Mouse (Mus musculus): ENCODE results near the gene Specc1. TPM values are rescaled to one million over a fixed set of nuclear protein-coding genes. Genes with fewer than 3 reads are reported as not detected.
A peak's percentile ranks its signal among the peaks of the same experiment; 100 is the strongest.

Specc1 gene
- total RNA-seq, 2 experiments from 2014 or later, result 85.8 to 91.6 TPM

- H3K4me3 ChIP-seq, result no peak overlapping the region
- H3K27ac ChIP-seq, result no peak overlapping the region
- no peak for DNase-seq (ENCODE audit: low spot score in 2 of 2)
- TF ChIP-seq CTCF (conservative IDR thresholded peaks at IDR 0.05), result no peak
Observed at GRCm38 (mm10) chr11:61975783-61976182, 19.2 kb downstream of the Specc1 start.

DNA sequence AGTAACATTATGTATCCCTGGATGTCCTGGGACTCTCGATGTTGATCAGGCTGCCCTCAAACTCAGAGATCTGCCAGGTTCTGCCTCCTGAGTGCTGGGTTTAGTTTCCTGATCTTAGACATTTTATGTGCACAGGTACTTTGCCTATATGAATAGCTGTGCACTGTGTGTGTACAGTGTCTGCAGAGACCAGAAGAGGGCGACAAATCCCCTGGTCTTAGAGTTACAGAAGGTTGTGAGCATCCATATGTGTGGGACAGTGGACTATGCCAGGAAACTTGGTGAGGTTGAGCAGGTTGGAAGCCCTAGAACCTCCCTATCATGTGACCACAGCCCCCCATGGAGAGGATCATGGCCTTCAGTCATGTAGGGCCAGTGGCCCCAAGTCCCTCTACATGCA, 24.7 kb downstream of the Specc1 start:
- peak; percentile 53 for TF ChIP-seq CTCF (conservative IDR thresholded peaks at IDR 0.05)
- Histone ChIP-seq H3K27ac (no peak overlapping the region), H3K4me3 (no peak overlapping the region)
- no peak for DNase-seq (ENCODE audit: low spot score in 2 of 2)

DNA sequence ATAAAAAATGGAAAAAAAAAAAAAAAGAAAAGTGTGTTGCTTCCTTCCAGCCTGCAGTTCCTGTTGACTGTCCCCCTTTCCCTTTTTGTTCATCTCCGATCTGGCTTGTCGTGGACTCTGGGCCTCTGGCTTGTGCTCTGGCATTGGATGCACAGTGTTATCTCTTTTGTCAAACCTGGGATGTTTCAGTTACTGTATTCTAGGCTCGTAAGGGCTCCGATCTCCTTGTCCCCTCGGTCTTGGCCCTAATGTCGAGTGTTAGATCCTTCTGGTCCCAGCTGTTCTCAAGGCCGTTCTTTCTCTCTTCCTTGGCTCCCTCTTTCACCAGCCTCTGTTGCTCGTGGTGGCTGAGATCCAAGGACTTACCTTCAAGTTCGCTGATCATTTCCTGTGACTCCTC, 26.3 kb downstream of the Specc1 start:
- no peak overlapping the region for H3K27ac ChIP-seq
- DNase-seq (ENCODE audit: low spot score in 2 of 2), result no peak
- no peak for TF ChIP-seq CTCF (conservative IDR thresholded peaks at IDR 0.05)
- H3K4me3 ChIP-seq, result no peak overlapping the region

DNA sequence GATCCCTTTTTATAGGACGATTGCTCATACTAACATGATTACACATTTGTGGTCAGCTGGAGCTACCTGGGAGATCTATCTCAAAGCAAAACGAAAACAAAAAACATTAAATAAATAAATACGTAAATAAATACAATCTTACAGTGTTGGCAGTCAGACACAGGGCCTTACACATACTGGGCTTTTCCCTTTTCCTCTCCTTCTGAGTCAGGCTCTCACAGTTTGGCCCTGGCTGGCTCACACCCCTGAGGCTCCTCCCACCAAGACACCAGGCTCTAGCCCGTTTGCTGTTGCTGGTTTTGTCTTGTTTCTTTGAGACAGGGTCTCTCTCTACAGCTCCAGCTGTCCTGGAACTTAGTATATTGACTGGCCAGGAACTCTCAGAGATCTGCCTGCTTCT, 30.4 kb downstream of the Specc1 start:
- no peak for TF ChIP-seq CTCF (conservative IDR thresholded peaks at IDR 0.05)
- H3K27ac ChIP-seq, result no peak overlapping the region
- H3K4me3 ChIP-seq, result no peak overlapping the region
- DNase-seq (ENCODE audit: low spot score in 2 of 2), result no peak

DNA sequence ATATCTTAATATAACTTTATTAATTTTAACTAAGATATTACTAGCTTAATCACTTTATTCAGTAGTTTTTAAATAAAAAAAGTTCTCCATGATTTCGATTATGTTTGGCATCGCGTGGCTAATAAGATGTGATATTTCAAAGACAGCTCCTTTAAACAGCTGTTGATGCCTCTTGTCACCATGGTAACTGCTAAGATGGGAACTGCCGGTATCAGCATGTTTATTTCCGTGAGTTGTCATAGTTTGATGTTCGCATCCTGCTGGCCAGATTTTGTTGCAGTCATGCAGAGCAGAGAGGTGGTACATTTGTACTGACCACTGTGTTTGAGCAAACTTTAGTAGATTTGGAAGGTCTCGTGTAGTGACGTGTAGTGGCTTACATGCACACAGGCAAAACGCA, 33.1 kb downstream of the Specc1 start:
- H3K4me3 ChIP-seq, result no peak overlapping the region
- no peak for DNase-seq (ENCODE audit: low spot score in 2 of 2)
- H3K27ac ChIP-seq, result no peak overlapping the region
- no peak for TF ChIP-seq CTCF (conservative IDR thresholded peaks at IDR 0.05)

- DNase-seq (ENCODE audit: low spot score in 2 of 2), result no peak
- Histone ChIP-seq H3K27ac (no peak overlapping the region), H3K4me3 (no peak overlapping the region)
- no peak for TF ChIP-seq CTCF (conservative IDR thresholded peaks at IDR 0.05)
Observed at GRCm38 (mm10) chr11:61991576-61991975, 35.0 kb downstream of the Specc1 start.

DNA sequence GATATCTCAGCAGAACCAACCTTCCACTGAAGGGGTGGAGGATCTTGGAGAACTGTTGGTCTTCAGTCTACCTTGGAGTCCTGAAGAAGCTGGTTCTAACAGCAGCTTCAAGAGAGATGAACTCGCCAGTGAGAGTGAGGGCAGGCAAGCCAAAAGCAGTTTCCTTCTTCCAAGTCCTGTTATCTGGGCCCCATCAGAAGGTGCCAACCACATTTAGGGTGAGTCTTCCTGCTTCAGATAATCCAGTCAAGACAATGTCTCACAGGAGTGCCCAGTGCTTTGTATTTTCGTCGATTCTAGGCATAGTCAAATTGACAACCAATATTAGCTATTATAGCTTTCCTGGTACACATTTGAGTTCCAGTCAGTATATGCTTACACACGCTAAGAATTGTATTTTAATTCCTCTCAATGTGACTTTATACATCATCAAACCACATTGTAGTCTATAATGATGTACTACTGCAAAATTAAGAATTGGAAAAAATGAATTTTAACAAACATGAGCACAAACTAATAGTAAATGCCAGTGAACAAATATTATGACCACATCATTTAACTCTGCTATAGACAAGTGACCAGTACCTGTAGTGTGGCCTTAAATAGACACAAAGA, 36.2 kb downstream of the Specc1 start:
- no peak for DNase-seq (ENCODE audit: low spot score in 2 of 2)

GRCm38 (mm10) chr11:61999501-61999900, 42.9 kb downstream of the Specc1 start:
- Histone ChIP-seq H3K4me3 (no peak overlapping the region), H3K27ac (no peak overlapping the region)
- no peak for TF ChIP-seq CTCF (conservative IDR thresholded peaks at IDR 0.05)
- DNase-seq (ENCODE audit: low spot score in 2 of 2), result no peak

More for the DNA sequence above, 36.2 kb downstream of the Specc1 start:
- TF ChIP-seq CTCF (conservative IDR thresholded peaks at IDR 0.05), result no peak
- no peak overlapping the region for H3K4me3 ChIP-seq
- no peak overlapping the region for H3K27ac ChIP-seq

GRCm38 (mm10) chr11:62000099-62000498, 43.5 kb downstream of the Specc1 start:
- DNase-seq (ENCODE audit: low spot score in 2 of 2), result no peak
- Histone ChIP-seq H3K4me3 (no peak overlapping the region), H3K27ac (no peak overlapping the region)
- TF ChIP-seq CTCF (conservative IDR thresholded peaks at IDR 0.05), result no peak

- Histone ChIP-seq H3K4me3 (no peak overlapping the region), H3K27ac (no peak overlapping the region)
- DNase-seq (ENCODE audit: low spot score in 2 of 2), result no peak
- TF ChIP-seq CTCF (conservative IDR thresholded peaks at IDR 0.05), result peak; percentile 63
Observed at GRCm38 (mm10) chr11:62001977-62002376, 45.4 kb downstream of the Specc1 start.

DNA sequence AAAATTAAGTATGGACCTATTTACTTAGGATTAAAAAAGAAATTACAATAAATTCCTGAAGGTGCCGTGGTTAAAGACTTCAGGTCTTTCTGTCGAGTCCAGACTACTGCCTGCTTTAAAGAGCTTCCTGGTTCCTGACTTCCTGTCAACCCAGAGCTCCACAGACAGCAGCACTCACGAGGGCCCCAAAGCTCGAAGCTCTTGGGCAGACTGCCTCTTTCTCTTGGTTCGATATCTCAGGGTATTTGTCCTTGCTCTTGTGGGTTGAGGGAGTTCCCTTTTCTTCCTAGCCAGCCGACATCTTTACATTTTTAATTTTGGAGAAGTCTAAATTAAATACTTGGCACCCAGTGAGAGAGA, 48.3 kb downstream of the Specc1 start:
- no peak for DNase-seq (ENCODE audit: low spot score in 2 of 2)
- peak overlapping the region; percentile 66 for H3K27ac ChIP-seq

GRCm38 (mm10) chr11:62005241-62005910, 48.8 kb downstream of the Specc1 start:
- peak overlapping the region; percentile 66 for H3K27ac ChIP-seq
- peak in 1 of 2 experiments; percentile 34 for DNase-seq (ENCODE audit: low spot score in 2 of 2)
- no peak for TF ChIP-seq CTCF (conservative IDR thresholded peaks at IDR 0.05)
- peak overlapping the region; percentile 19 for H3K4me3 ChIP-seq

More for the DNA sequence above, 48.3 kb downstream of the Specc1 start:
- H3K4me3 ChIP-seq, result no peak overlapping the region
- no peak for TF ChIP-seq CTCF (conservative IDR thresholded peaks at IDR 0.05)

DNA sequence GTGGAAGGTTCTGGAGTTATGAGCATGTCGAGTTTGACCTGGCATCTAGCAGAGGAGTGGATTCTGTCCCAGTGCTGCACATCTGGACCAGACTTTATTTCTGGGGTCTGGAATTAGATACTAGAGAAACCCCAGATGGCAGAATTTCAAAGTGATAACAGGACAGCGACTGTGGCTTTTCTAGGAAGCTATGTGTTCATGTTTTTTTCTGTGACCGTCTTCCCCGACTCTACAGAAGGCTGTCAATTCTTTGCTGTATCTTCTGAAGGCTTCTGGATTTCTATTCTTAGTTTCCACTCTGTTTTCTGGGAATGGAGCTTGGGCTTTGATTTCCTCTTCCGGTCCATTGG, 49.3 kb downstream of the Specc1 start:
- no peak for TF ChIP-seq CTCF (conservative IDR thresholded peaks at IDR 0.05)
- DNase-seq (ENCODE audit: low spot score in 2 of 2), result no peak
- peak overlapping the region; percentile 19; the same call in 1 of the 2 replicates for H3K4me3 ChIP-seq
- H3K27ac ChIP-seq, result peak overlapping the region; percentile 66

DNA sequence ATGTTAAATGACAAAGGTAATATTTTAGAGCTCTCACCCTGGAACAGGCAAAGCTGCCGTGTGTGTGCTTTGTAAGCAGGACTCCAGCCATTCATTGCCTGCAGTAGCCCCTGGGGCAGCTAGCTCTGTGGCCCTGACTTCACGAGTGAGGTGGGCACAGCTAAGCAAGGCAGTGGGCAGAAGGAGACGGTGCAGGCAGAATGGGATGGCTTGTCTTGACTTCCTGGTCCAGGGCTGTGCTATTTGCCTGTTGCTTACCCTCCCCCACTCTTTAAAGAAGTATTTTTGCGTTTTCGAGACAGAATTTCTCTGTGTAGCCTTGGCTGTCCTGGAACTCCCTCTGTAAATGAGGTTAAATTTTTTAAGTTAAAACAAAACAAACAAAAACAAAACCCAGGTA, 50.1 kb downstream of the Specc1 start:
- Histone ChIP-seq H3K27ac (peak overlapping the region; percentile 66; the same call in 1 of the 2 replicates), H3K4me3 (peak overlapping the region; percentile 19; the same call in 1 of the 2 replicates)
- DNase-seq (ENCODE audit: low spot score in 2 of 2), result no peak
- no peak for TF ChIP-seq CTCF (conservative IDR thresholded peaks at IDR 0.05)
